Mouse (Mus musculus): ENCODE measurements around the gene Bicdl1. TPM values are rescaled to one million over a fixed set of nuclear protein-coding genes. Genes with fewer than 3 reads are reported as not detected.

Bicdl1 gene
- polyA plus RNA-seq, 1 experiment from 2014 or later = 8.0 TPM

- 91% methylated on average over 10 of the region's 10 CpGs for WGBS
These were observed 80.5 kb downstream of the Bicdl1 start for GRCm38 (mm10) chr5:115650885-115651284.

GRCm38 (mm10) chr5:115649699-115650098, 81.7 kb downstream of the Bicdl1 start:
- H3K4me3 ChIP-seq (ENCODE audit: low read depth, low read length) = no peak overlapping the region
- H3K27ac ChIP-seq (ENCODE audit: low read depth, low read length) = no peak overlapping the region
- no peaks in the 10 kb centered on the region for H3K27me3 ChIP-seq (replicated peaks; ENCODE audit: control insufficient read depth, insufficient read depth, low read length)
- ATAC-seq = no peak
- no peak overlapping the region for H3K9ac ChIP-seq (ENCODE audit: low read depth, low read length)
- 83% methylated on average over 8 of the region's 8 CpGs for WGBS
- H3K4me2 ChIP-seq (replicated peaks; ENCODE audit: low read depth) = no peak overlapping the region
- H3K4me1 ChIP-seq (replicated peaks; ENCODE audit: control insufficient read depth, insufficient read depth, low read length) = no peaks in the 10 kb centered on the region
- H3K9me3 ChIP-seq (ENCODE audit: control insufficient read depth) = no peaks in the 10 kb centered on the region
- H3K36me3 ChIP-seq (ENCODE audit: control insufficient read depth, insufficient read depth) = peaks cover 30% of the 10 kb centered on the region
- TF ChIP-seq CTCF (IDR thresholded peaks at IDR 0.05; ENCODE audit: low read depth) = no peak

More at GRCm38 (mm10) chr5:115650885-115651284, 80.5 kb downstream of the Bicdl1 start:
- Histone ChIP-seq H3K27me3 (replicated peaks; ENCODE audit: control insufficient read depth, insufficient read depth, low read length) (no peaks in the 10 kb centered on the region), H3K4me1 (replicated peaks; ENCODE audit: control insufficient read depth, insufficient read depth, low read length) (no peaks in the 10 kb centered on the region), H3K9me3 (ENCODE audit: control insufficient read depth) (no peaks in the 10 kb centered on the region), H3K36me3 (ENCODE audit: control insufficient read depth, insufficient read depth) (peaks cover 19% of the 10 kb centered on the region; the same call in 1 of the 2 replicates), H3K9ac (ENCODE audit: low read depth, low read length) (no peak overlapping the region), H3K27ac (ENCODE audit: low read depth, low read length) (no peak overlapping the region), H3K4me2 (replicated peaks; ENCODE audit: low read depth) (no peak overlapping the region), H3K4me3 (ENCODE audit: low read depth, low read length) (no peak overlapping the region)
- no peak for ATAC-seq
- TF ChIP-seq CTCF (IDR thresholded peaks at IDR 0.05; ENCODE audit: low read depth) = no peak

- H3K4me3 ChIP-seq (ENCODE audit: low read depth, low read length) = no peak overlapping the region
- H3K4me1 ChIP-seq (replicated peaks; ENCODE audit: control insufficient read depth, insufficient read depth, low read length) = no peaks in the 10 kb centered on the region
- no peaks in the 10 kb centered on the region for H3K27me3 ChIP-seq (replicated peaks; ENCODE audit: control insufficient read depth, insufficient read depth, low read length)
- no peak overlapping the region for H3K9ac ChIP-seq (ENCODE audit: low read depth, low read length)
- TF ChIP-seq CTCF (IDR thresholded peaks at IDR 0.05; ENCODE audit: low read depth) = no peak
- H3K27ac ChIP-seq (ENCODE audit: low read depth, low read length) = no peak overlapping the region
- H3K9me3 ChIP-seq (ENCODE audit: control insufficient read depth) = no peaks in the 10 kb centered on the region
- H3K4me2 ChIP-seq (replicated peaks; ENCODE audit: low read depth) = no peak overlapping the region
- no peak for ATAC-seq
- 75% methylated on average over 3 of the region's 3 CpGs for WGBS
- H3K36me3 ChIP-seq (ENCODE audit: control insufficient read depth, insufficient read depth) = peaks cover 39% of the 10 kb centered on the region
These were observed 82.5 kb downstream of the Bicdl1 start for GRCm38 (mm10) chr5:115648876-115649275.

GRCm38 (mm10) chr5:115644192-115644591, 87.2 kb downstream of the Bicdl1 start:
- no peaks in the 10 kb centered on the region for H3K9me3 ChIP-seq (ENCODE audit: control insufficient read depth)
- H3K27ac ChIP-seq (ENCODE audit: low read depth, low read length) = 0 out of 2 replicates have a peak overlapping the region, but pooled peaks have one; percentile 15
- H3K9ac ChIP-seq (ENCODE audit: low read depth, low read length) = no peak overlapping the region
- peak; percentile 57 for TF ChIP-seq CTCF (IDR thresholded peaks at IDR 0.05; ENCODE audit: low read depth)
- WGBS = 69% methylated on average over 9 of the region's 9 CpGs
- no peak overlapping the region for H3K4me2 ChIP-seq (replicated peaks; ENCODE audit: low read depth)
- H3K36me3 ChIP-seq (ENCODE audit: control insufficient read depth, insufficient read depth) = peaks cover 72% of the 10 kb centered on the region
- H3K4me1 ChIP-seq (replicated peaks; ENCODE audit: control insufficient read depth, insufficient read depth, low read length) = no peaks in the 10 kb centered on the region
- H3K4me3 ChIP-seq (ENCODE audit: low read depth, low read length) = no peak overlapping the region
- H3K27me3 ChIP-seq (replicated peaks; ENCODE audit: control insufficient read depth, insufficient read depth, low read length) = no peaks in the 10 kb centered on the region
- ATAC-seq = no peak

- H3K27ac ChIP-seq (ENCODE audit: low read depth, low read length) = no peak overlapping the region; the same call in 1 of the 2 replicates
These were observed 95.9 kb downstream of the Bicdl1 start for GRCm38 (mm10) chr5:115635536-115635935.

GRCm38 (mm10) chr5:115634046-115634445, 97.4 kb downstream of the Bicdl1 start:
- H3K9me3 ChIP-seq (ENCODE audit: control insufficient read depth) = no peaks in the 10 kb centered on the region
- WGBS = 81% methylated on average over 8 of the region's 8 CpGs
- H3K9ac ChIP-seq (ENCODE audit: low read depth, low read length) = no peak overlapping the region
- no peaks in the 10 kb centered on the region for H3K27me3 ChIP-seq (replicated peaks; ENCODE audit: control insufficient read depth, insufficient read depth, low read length)
- no peaks in the 10 kb centered on the region for H3K4me1 ChIP-seq (replicated peaks; ENCODE audit: control insufficient read depth, insufficient read depth, low read length)
- peaks cover 11% of the 10 kb centered on the region for H3K36me3 ChIP-seq (ENCODE audit: control insufficient read depth, insufficient read depth)
- no peak overlapping the region for H3K27ac ChIP-seq (ENCODE audit: low read depth, low read length)
- ATAC-seq = no peak
- TF ChIP-seq CTCF (IDR thresholded peaks at IDR 0.05; ENCODE audit: low read depth) = no peak
- no peak overlapping the region for H3K4me2 ChIP-seq (replicated peaks; ENCODE audit: low read depth)
- H3K4me3 ChIP-seq (ENCODE audit: low read depth, low read length) = no peak overlapping the region

More at GRCm38 (mm10) chr5:115635536-115635935, 95.9 kb downstream of the Bicdl1 start:
- Histone ChIP-seq H3K4me3 (ENCODE audit: low read depth, low read length) (no peak overlapping the region), H3K36me3 (ENCODE audit: control insufficient read depth, insufficient read depth) (peaks cover 26% of the 10 kb centered on the region), H3K27me3 (replicated peaks; ENCODE audit: control insufficient read depth, insufficient read depth, low read length) (no peaks in the 10 kb centered on the region), H3K4me2 (replicated peaks; ENCODE audit: low read depth) (no peak overlapping the region), H3K4me1 (replicated peaks; ENCODE audit: control insufficient read depth, insufficient read depth, low read length) (no peaks in the 10 kb centered on the region), H3K9ac (ENCODE audit: low read depth, low read length) (no peak overlapping the region), H3K9me3 (ENCODE audit: control insufficient read depth) (no peaks in the 10 kb centered on the region)
- TF ChIP-seq CTCF (IDR thresholded peaks at IDR 0.05; ENCODE audit: low read depth) = no peak
- 64% methylated on average over 6 of the region's 6 CpGs for WGBS
- ATAC-seq = no peak

GRCm38 (mm10) chr5:115633060-115633459, 98.4 kb downstream of the Bicdl1 start:
- Histone ChIP-seq H3K4me2 (replicated peaks; ENCODE audit: low read depth) (peak overlapping the region; percentile 71), H3K9me3 (ENCODE audit: control insufficient read depth) (no peaks in the 10 kb centered on the region), H3K36me3 (ENCODE audit: control insufficient read depth, insufficient read depth) (peaks cover under 1% of the 10 kb centered on the region), H3K4me1 (replicated peaks; ENCODE audit: control insufficient read depth, insufficient read depth, low read length) (no peaks in the 10 kb centered on the region), H3K27ac (ENCODE audit: low read depth, low read length) (no peak overlapping the region), H3K9ac (ENCODE audit: low read depth, low read length) (no peak overlapping the region), H3K27me3 (replicated peaks; ENCODE audit: control insufficient read depth, insufficient read depth, low read length) (no peaks in the 10 kb centered on the region), H3K4me3 (ENCODE audit: low read depth, low read length) (peak overlapping the region; percentile 81)
- no peak for TF ChIP-seq CTCF (IDR thresholded peaks at IDR 0.05; ENCODE audit: low read depth)
- ATAC-seq = no peak
- WGBS = 55% methylated on average over 4 of the region's 4 CpGs
